Mouse (Mus musculus): Measurements from ENCODE around the gene Eno4. TPM values are rescaled to one million over a fixed set of nuclear protein-coding genes. Genes with fewer than 3 reads are reported as not detected.
A peak's percentile ranks its signal among the peaks of the same experiment; 100 is the strongest.
"Not testable (repeated sequence)": the region's sequence is repeated elsewhere in the genome, so short reads cannot be mapped to it uniquely, and the experiment has no call there.

Gene Eno4
- 0.37 and 0.51 TPM in 2 replicates for polyA plus RNA-seq (2015; fragmentation: Nextera tagmentation; extraction: Ambion mirVana)

DNA sequence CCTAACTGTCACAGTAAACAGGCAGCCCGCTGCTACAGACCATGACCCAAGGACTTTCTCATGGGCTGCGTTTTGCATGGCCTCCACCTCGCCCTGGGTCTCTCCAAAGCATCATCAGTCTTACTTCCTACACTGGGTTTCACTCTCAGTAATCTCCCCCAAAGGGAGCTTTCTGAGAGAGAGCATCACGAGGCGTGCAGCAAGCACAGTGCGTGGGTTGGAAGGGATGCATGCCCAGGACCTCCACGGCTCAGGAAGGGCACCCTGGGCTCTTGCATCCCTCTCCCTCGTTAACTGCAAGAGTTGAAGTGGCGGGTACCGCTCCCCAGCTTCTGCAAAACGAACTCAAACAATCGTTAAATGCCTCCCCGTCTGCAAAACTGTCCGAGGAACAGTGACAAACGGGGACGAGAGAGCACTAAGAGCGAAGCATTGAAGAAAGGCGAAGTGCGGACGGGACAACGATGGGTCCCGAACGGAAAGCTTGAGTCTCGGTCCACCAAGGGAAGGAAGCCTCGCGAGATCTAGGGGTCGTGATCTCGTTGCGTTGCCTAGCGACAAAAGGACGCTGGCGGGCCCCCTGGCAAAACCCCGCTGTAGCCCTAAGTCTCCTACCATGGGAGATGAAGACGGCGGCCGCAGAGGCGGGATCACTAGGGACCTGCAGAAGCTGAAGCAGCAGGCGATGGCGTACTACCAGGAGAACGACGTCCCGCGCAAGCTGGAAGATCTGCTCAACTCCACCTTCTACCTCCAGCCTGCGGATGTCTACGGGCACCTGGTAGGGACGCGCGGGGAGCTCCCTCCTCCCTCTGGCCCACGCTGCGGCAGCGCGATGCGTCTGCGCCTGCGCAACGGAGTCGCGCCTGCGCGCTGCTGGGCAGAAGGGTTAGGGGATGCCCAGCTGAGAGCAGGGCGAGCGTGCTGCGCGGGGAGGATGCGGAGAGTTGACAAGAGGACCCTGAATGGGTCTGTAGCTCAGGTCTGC, at the start of gene Eno4, which contains the start of gene Hspa12a:
Eno4 (plus strand) TSS at position 585 of the 988 bp plus-strand sequence.
Hspa12a (minus strand) TSS at position 814 of the 988 bp plus-strand sequence.
- peak within 1 kb of the TSS; percentile 60 for H3K4me3 ChIP-seq (replicated peaks; ENCODE audit: low read depth, low read length)
- H3K27ac ChIP-seq = peak within 1 kb of the TSS; percentile 69
- peak within 1 kb of the TSS; percentile 70 for H3K9ac ChIP-seq (ENCODE audit: low read depth, low read length)
- no peaks in the 10 kb centered on the region for H3K27me3 ChIP-seq (ENCODE audit: insufficient read depth, low read length)
- under 1% methylated on average over 65 of the region's 65 CpGs for WGBS
- peak within 1 kb of the TSS; percentile 70 for H3K4me2 ChIP-seq (ENCODE audit: low read length)
- no peaks in the 10 kb centered on the region for H3K4me1 ChIP-seq (replicated peaks; ENCODE audit: insufficient read depth, low read length)
- H3K36me3 ChIP-seq (ENCODE audit: insufficient read depth, low read length) = no peaks in the 10 kb centered on the region
- DNase-seq (ENCODE audit: low spot score) (peak; percentile 97), ATAC-seq (replicated peaks; ENCODE audit: low FRiP score, low read depth) (peak; percentile 96)
- TF ChIP-seq CTCF (IDR thresholded peaks at IDR 0.05; ENCODE audit: low read depth) = no peak
- no peaks in the 10 kb centered on the region for H3K9me3 ChIP-seq (replicated peaks; ENCODE audit: low read length)

DNA sequence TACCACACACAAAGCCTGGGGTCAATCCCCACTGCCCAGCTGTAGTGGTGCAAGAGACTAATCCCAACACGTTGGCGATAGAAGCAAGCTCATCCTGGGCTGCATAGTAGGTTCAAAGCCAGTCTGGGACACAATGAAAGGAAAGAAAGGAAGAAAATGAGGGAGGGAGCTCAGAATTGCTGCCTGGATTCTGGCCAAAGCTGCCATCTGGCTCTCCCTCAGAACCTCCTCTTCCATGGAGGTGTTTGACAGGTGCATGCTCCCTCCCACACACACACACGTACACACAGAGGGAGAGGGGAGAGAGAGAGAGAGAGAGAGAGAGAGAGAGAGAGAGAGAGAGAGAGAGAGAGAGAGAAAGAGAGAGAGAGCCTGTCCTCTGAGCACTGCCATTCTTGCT, 47.0 kb upstream of the Eno4 start:
- H3K9me3 ChIP-seq (replicated peaks; ENCODE audit: low read length) = no peaks in the 10 kb centered on the region

DNA sequence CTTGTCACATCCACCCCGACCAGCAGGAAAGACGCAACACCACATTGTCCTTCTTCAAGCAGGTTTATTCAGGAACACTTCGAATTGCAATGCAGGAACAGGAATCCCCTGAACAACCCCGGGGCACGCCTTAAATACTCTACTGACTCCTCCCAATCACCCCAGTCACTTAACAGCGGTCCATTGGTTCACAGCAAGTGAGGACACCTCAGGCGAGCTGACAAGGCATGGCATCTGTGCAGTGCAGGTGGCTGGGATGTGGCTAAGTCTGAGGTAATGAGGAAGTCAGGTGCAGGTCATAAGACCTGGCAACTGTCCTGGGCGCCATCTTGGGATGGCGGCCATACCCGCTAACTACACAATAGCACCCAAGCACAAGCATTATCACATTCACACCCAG, 42.8 kb upstream of the Eno4 start:
- not testable (repeated sequence) for H3K27me3 ChIP-seq (ENCODE audit: insufficient read depth, low read length); ATAC-seq (replicated peaks; ENCODE audit: low FRiP score, low read depth)

More for the DNA sequence above, 47.0 kb upstream of the Eno4 start:
- TF ChIP-seq CTCF (IDR thresholded peaks at IDR 0.05; ENCODE audit: low read depth) = no peak
- Histone ChIP-seq H3K36me3 (ENCODE audit: insufficient read depth, low read length) (no peaks in the 10 kb centered on the region), H3K4me2 (ENCODE audit: low read length) (no peak overlapping the region), H3K27ac (no peak overlapping the region), H3K27me3 (ENCODE audit: insufficient read depth, low read length) (no peaks in the 10 kb centered on the region), H3K9ac (ENCODE audit: low read depth, low read length) (no peak overlapping the region), H3K4me3 (replicated peaks; ENCODE audit: low read depth, low read length) (no peak overlapping the region), H3K4me1 (replicated peaks; ENCODE audit: insufficient read depth, low read length) (no peaks in the 10 kb centered on the region)
- ATAC-seq (replicated peaks; ENCODE audit: low FRiP score, low read depth) (no peak), DNase-seq (ENCODE audit: low spot score) (no peak)
- 60% methylated on average over 3 of the region's 3 CpGs for WGBS

DNA sequence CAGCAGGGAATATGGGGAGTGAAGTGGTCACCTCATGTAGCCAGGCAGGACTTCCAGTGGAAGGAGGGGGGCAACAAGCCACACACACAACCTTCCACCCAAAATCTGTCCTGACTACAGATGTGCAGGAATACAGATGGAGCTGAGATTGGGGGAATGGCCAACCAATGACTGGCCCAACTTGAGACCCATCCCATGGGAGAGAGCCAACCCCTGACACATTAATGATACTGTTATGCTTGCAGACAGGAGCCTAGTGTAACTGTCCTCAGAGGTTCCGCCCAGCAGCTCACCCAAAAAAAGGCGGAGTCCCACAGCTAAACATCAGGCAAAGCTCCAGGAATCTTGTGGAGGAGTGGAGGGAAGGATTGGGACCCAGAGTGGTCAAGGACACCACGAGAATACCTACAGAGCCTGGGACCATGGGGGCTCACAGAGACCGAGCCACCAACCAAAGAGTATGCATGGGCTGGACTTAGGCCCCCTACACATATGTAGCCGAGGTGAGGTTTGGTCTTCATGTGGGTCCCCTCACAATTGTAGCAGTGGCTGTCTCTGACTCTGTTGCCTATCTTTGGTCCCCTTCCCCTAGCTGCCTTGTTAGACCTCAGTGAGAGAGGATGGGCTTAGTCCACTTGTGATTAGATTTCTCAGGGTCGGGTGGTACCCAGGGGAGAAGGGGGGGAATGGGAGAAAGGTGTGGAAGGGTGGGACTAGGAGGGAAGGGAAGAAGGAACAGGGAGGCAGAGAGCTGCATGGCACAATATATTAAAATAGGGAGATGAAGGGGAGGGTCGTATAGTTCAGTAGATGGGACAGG, 39.9 kb upstream of the Eno4 start:
- Histone ChIP-seq H3K4me3 (replicated peaks; ENCODE audit: low read depth, low read length) (no peak overlapping the region), H3K27ac (peak overlapping the region; percentile 54)
- no peak for TF ChIP-seq CTCF (IDR thresholded peaks at IDR 0.05; ENCODE audit: low read depth)

More for the DNA sequence above, 42.8 kb upstream of the Eno4 start:
- WGBS = 89% methylated on average over 10 of the region's 10 CpGs
- H3K36me3 ChIP-seq (ENCODE audit: insufficient read depth, low read length); H3K9ac ChIP-seq (ENCODE audit: low read depth, low read length); H3K4me1 ChIP-seq (replicated peaks; ENCODE audit: insufficient read depth, low read length); H3K4me3 ChIP-seq (replicated peaks; ENCODE audit: low read depth, low read length); DNase-seq (ENCODE audit: low spot score); H3K4me2 ChIP-seq (ENCODE audit: low read length); H3K9me3 ChIP-seq (replicated peaks; ENCODE audit: low read length); H3K27ac ChIP-seq: not testable (repeated sequence)

DNA sequence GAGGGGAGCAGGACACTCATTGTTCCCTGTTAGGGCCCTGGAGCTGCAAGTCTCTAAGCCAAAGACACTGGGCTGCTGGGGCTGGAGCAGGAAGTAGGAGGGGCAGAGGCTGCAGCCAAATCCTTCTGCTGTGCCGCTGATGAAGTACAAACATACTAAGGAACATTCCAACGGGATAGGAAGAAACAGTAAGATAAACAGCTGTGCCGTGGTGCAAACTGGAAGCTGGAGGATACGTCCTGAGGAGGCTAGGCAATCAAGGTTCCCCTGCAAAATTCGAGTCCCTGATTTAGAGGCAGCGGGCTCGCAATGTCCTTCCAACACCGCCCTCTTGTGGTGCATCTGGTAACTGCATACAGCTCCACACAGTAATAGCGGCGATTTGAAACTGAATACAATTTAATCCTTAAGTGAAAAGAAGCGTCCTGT, 39.3 kb upstream of the Eno4 start:
- TF ChIP-seq CTCF (IDR thresholded peaks at IDR 0.05; ENCODE audit: low read depth) = peak; percentile 97
- Histone ChIP-seq H3K4me3 (replicated peaks; ENCODE audit: low read depth, low read length) (0 out of 2 replicates have a peak overlapping the region, but pooled peaks have one; percentile 9), H3K36me3 (ENCODE audit: insufficient read depth, low read length) (no peaks in the 10 kb centered on the region), H3K27ac (peak overlapping the region; percentile 54), H3K9ac (ENCODE audit: low read depth, low read length) (no peak overlapping the region), H3K27me3 (ENCODE audit: insufficient read depth, low read length) (no peaks in the 10 kb centered on the region), H3K9me3 (replicated peaks; ENCODE audit: low read length) (no peaks in the 10 kb centered on the region), H3K4me2 (ENCODE audit: low read length) (peak overlapping the region; percentile 50), H3K4me1 (replicated peaks; ENCODE audit: insufficient read depth, low read length) (no peaks in the 10 kb centered on the region)
- peak; percentile 95 for DNase-seq (ENCODE audit: low spot score)
- ATAC-seq (replicated peaks; ENCODE audit: low FRiP score, low read depth) = peak; percentile 57; the same call in 1 of the 2 replicates
- WGBS = 0% methylated on average over 11 of the region's 11 CpGs

More for the DNA sequence above, 39.9 kb upstream of the Eno4 start:
- DNase-seq (ENCODE audit: low spot score) (no peak), ATAC-seq (replicated peaks; ENCODE audit: low FRiP score, low read depth) (no peak)
- Histone ChIP-seq H3K36me3 (ENCODE audit: insufficient read depth, low read length) (no peaks in the 10 kb centered on the region), H3K4me1 (replicated peaks; ENCODE audit: insufficient read depth, low read length) (no peaks in the 10 kb centered on the region), H3K4me2 (ENCODE audit: low read length) (peak overlapping the region; percentile 50; the same call in 1 of the 2 replicates), H3K27me3 (ENCODE audit: insufficient read depth, low read length) (no peaks in the 10 kb centered on the region), H3K9me3 (replicated peaks; ENCODE audit: low read length) (no peaks in the 10 kb centered on the region), H3K9ac (ENCODE audit: low read depth, low read length) (no peak overlapping the region)
- WGBS = 55% methylated on average over 7 of the region's 7 CpGs

DNA sequence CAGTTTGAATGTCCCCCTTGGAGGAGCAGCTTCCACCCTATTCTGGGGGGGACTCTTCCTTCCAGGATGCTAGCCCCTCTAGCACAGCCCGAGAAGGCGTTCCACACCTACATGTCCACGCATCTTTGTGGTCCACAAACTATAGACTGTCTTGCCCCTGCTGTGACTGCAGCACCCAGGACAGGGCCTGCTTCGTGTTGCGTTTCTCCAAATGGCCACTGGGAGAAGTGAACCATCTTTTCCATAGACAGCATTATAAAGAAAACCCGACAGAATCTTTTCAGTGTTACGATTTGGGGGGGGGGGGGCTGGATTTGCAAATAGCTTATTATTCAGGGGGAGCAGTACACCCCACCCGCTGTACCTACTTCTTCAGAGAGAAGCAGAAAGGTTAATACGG, 36.5 kb upstream of the Eno4 start:
- DNase-seq (ENCODE audit: low spot score) (no peak), ATAC-seq (replicated peaks; ENCODE audit: low FRiP score, low read depth) (no peak)
- TF ChIP-seq CTCF (IDR thresholded peaks at IDR 0.05; ENCODE audit: low read depth) = peak; percentile 33; the same call in 1 of the 2 replicates
- 52% methylated on average over 9 of the region's 9 CpGs for WGBS
- Histone ChIP-seq H3K27me3 (ENCODE audit: insufficient read depth, low read length) (no peaks in the 10 kb centered on the region), H3K4me1 (replicated peaks; ENCODE audit: insufficient read depth, low read length) (no peaks in the 10 kb centered on the region), H3K9ac (ENCODE audit: low read depth, low read length) (no peak overlapping the region), H3K4me2 (ENCODE audit: low read length) (no peak overlapping the region), H3K4me3 (replicated peaks; ENCODE audit: low read depth, low read length) (no peak overlapping the region), H3K9me3 (replicated peaks; ENCODE audit: low read length) (no peaks in the 10 kb centered on the region), H3K36me3 (ENCODE audit: insufficient read depth, low read length) (no peaks in the 10 kb centered on the region), H3K27ac (no peak overlapping the region)
